Mouse (Mus musculus) ES-E14 (cell line): ENCODE measurements at regions not wholly inside any gene's neighbourhood (a gene's known extent, or its start where the extent isn't known, plus 50 kb on each side); places are given as distances from the start of the nearest gene placed in this dataset.

ENCODE experiments used
- DNase-seq: peaks from one replicate; pipeline ENCODE4 v3.0.0-alpha.2; 2013; ENCODE audit warnings: low read depth, low spot score
- H3K27ac ChIP-seq: 2 replicates; pipeline ENCODE4 v1.5.1; 2012; ENCODE audit warnings: low read depth, mild to moderate bottlenecking, low read length, moderate library complexity, mixed read lengths; ENCODE audit not compliant: poor library complexity, insufficient read depth, severe bottlenecking
- H3K36me3 ChIP-seq: 2 replicates; pipeline ENCODE4 v1.6.1; 2012; ENCODE audit warnings: mild to moderate bottlenecking, low read length, moderate library complexity, mixed read lengths; ENCODE audit not compliant: control insufficient read depth, poor library complexity, insufficient read depth, severe bottlenecking
- H3K4me1 ChIP-seq, 2 experiments: fragments of 150-350 bp in 1 of 2; sonication (generic) in 1 of 2; 2 replicates each; pipeline ENCODE4 v1.6.1; 2012; ENCODE audit warnings: low read length in 2 of 2, mild to moderate bottlenecking in 1 of 2, mixed read lengths in 1 of 2; ENCODE audit not compliant: control insufficient read depth in 2 of 2, insufficient read depth in 2 of 2, poor library complexity in 1 of 2
- H3K4me3 ChIP-seq, 2 experiments: fragments of 150-350 bp in 1 of 2; sonication (generic) in 1 of 2; 2 replicates each; pipeline ENCODE4 v1.5.1; 2012; ENCODE audit warnings: low read length in 2 of 2, low read depth in 1 of 2, mild to moderate bottlenecking in 1 of 2, mixed read lengths in 1 of 2; ENCODE audit not compliant: insufficient read depth in 1 of 2, poor library complexity in 1 of 2, severe bottlenecking in 1 of 2
- H3K9ac ChIP-seq: 2 replicates; pipeline ENCODE4 v1.6.1; 2012; ENCODE audit warnings: low read depth, mild to moderate bottlenecking, low read length, mixed read lengths; ENCODE audit not compliant: poor library complexity, insufficient read depth, severe bottlenecking
- H3K9me3 ChIP-seq: fragments of 150-350 bp; sonication (generic); 2 replicates; pipeline ENCODE4 v1.6.1; 2012; ENCODE audit warnings: low read depth, mild to moderate bottlenecking, low read length; ENCODE audit not compliant: control insufficient read depth, insufficient read depth
- CHD2 ChIP-seq: IDR thresholded peaks from 2 replicates; pipeline ENCODE4 v1.6.1; 2014; ENCODE audit warnings: mild to moderate bottlenecking, low read depth, low read length, inconsistent platforms
- HCFC1 ChIP-seq: IDR thresholded peaks from 2 replicates; pipeline ENCODE4 v1.6.1; 2012; ENCODE audit warnings: low read length, inconsistent platforms, borderline replicate concordance; ENCODE audit not compliant: insufficient read depth
- MAFK ChIP-seq: IDR thresholded peaks from 2 replicates; pipeline ENCODE4 v1.6.1; 2014; ENCODE audit warnings: mild to moderate bottlenecking, low read depth, low read length, inconsistent platforms; ENCODE audit not compliant: insufficient read depth
- ZC3H11A ChIP-seq: IDR thresholded peaks from 2 replicates; pipeline ENCODE4 v1.6.1; 2012; ENCODE audit warnings: low read depth, mild to moderate bottlenecking, inconsistent platforms, low read length, borderline replicate concordance
- ZNF384 ChIP-seq: IDR thresholded peaks from 2 replicates; pipeline ENCODE4 v1.6.1; 2012; ENCODE audit warnings: low read depth, low read length, inconsistent platforms
- in situ Hi-C, 2 experiments: fragments of 600-800 bp; cut with MboI; formaldehyde crosslinking; loops; one replicate each; pipeline ENCODE4 v1.15.1; 2025; ENCODE audit warnings: low sequenced_read_pairs in 2 of 2, inconsistent platforms in 1 of 2; ENCODE audit not compliant: unreplicated experiment in 2 of 2

GRCm38 (mm10) chr10:17177503-17178278, 545.3 kb upstream of the Cited2 start:
- H3K9ac ChIP-seq, result no peak overlapping the region
- no peaks in the 10 kb centered on the region for H3K9me3 ChIP-seq
- no peak overlapping the region; the same call in 1 of the 2 replicates for H3K27ac ChIP-seq
- in situ Hi-C loops, result no loop called here
- no peak overlapping the region for H3K4me3 ChIP-seq
- TF ChIP-seq HCFC1 (no peak), ZNF384 (peak; percentile 91), MAFK (no peak)
- no peak for DNase-seq
- H3K4me1 ChIP-seq, result peaks cover 0 to 3% of the 10 kb centered on the region in 2 experiments; a peak in 2 of 4 replicates
- H3K36me3 ChIP-seq, result no peaks in the 10 kb centered on the region

GRCm38 (mm10) chr10:17178627-17179026, 544.4 kb upstream of the Cited2 start:
- no peak overlapping the region for H3K9ac ChIP-seq
- H3K36me3 ChIP-seq, result no peaks in the 10 kb centered on the region
- H3K9me3 ChIP-seq, result no peaks in the 10 kb centered on the region
- no peak overlapping the region for H3K4me3 ChIP-seq
- in situ Hi-C loops, result no loop called here
- peak; percentile 26 for DNase-seq
- TF ChIP-seq MAFK, result no peak
- no peak for TF ChIP-seq ZC3H11A
- no peak for TF ChIP-seq CHD2
- no peak for TF ChIP-seq HCFC1
- TF ChIP-seq ZNF384, result no peak
- H3K4me1 ChIP-seq, result peaks cover 0 to 3% of the 10 kb centered on the region in 2 experiments; a peak in 2 of 4 replicates
- no peak overlapping the region for H3K27ac ChIP-seq

- Histone ChIP-seq H3K36me3 (no peaks in the 10 kb centered on the region), H3K27ac (no peak overlapping the region), H3K9me3 (no peaks in the 10 kb centered on the region), H3K4me3 (no peak overlapping the region), H3K4me1 (no peaks in the 10 kb centered on the region), H3K9ac (no peak overlapping the region)
- DNase-seq, result no peak
- TF ChIP-seq HCFC1, result no peak
- no peak for TF ChIP-seq CHD2
- TF ChIP-seq ZNF384, result no peak
- TF ChIP-seq ZC3H11A, result no peak
- TF ChIP-seq MAFK, result no peak
- in situ Hi-C loops, result no loop called here
Measured at GRCm38 (mm10) chr10:17184418-17184817, 538.6 kb upstream of the Cited2 start.

- no peak overlapping the region for H3K4me3 ChIP-seq
- in situ Hi-C loops, result no loop called here
- H3K4me1 ChIP-seq, result no peaks in the 10 kb centered on the region
- DNase-seq, result no peak
- H3K9me3 ChIP-seq, result no peaks in the 10 kb centered on the region
- no peaks in the 10 kb centered on the region for H3K36me3 ChIP-seq
- TF ChIP-seq HCFC1 (no peak), ZC3H11A (no peak), CHD2 (no peak), MAFK (no peak), ZNF384 (no peak)
- H3K27ac ChIP-seq, result no peak overlapping the region
- no peak overlapping the region for H3K9ac ChIP-seq
Measured at GRCm38 (mm10) chr10:17196205-17196604, 526.8 kb upstream of the Cited2 start.

- H3K9ac ChIP-seq, result no peak overlapping the region
- TF ChIP-seq ZC3H11A (no peak), ZNF384 (no peak), CHD2 (no peak), MAFK (no peak), HCFC1 (no peak)
- no peaks in the 10 kb centered on the region for H3K4me1 ChIP-seq
- H3K36me3 ChIP-seq, result no peaks in the 10 kb centered on the region
- no peak for DNase-seq
- in situ Hi-C loops, result no loop called here
- H3K9me3 ChIP-seq, result no peaks in the 10 kb centered on the region
- no peak overlapping the region for H3K27ac ChIP-seq
- H3K4me3 ChIP-seq, result no peak overlapping the region
Measured at GRCm38 (mm10) chr10:17196636-17197035, 526.4 kb upstream of the Cited2 start.
